Mouse (Mus musculus) brain, adult 10 weeks (tissue): ENCODE data around the gene Ldlr. TPM values are rescaled to one million over a fixed set of nuclear protein-coding genes. Genes with fewer than 3 reads are reported as not detected.

ENCODE experiments used
- polyA plus RNA-seq: library from polyadenylated mRNA; stranded (reverse); fragments of 350-450 nt; fragmentation: Illumina TruSeq; extraction: RNeasy Lipid Tissue Mini Kit (QIAGEN cat#74804); gene quantifications from one replicate; pipeline ENCODE4 v1.2.3, GENCODE M21; 2015; ENCODE audit warnings: low read depth, low replicate concordance

Ldlr gene
- 12.1 TPM for polyA plus RNA-seq

GRCm38 (mm10) chr9:21723377-21724146, at the start of gene Ldlr:
Ldlr (plus strand) TSS chr9:21723483.

GRCm38 (mm10) chr9:21760155-21761088, 37.1 kb downstream of the Ldlr start, which contains the start of gene Spc24:
Spc24 (minus strand) TSS chr9:21760303.

GRCm38 (mm10) chr9:21798345-21799009, 75.2 kb downstream of the Ldlr start, which contains the start of gene Kank2:
Kank2 (minus strand) TSS chr9:21798744.

Other genes with a start within 250 kb of the Ldlr start
- gene Tmed1, start 213.2 kb upstream of the Ldlr start, polyA plus RNA-seq, result 22.1 TPM
- 0.88 TPM for gene AB124611, start 197.3 kb upstream of the Ldlr start, polyA plus RNA-seq
- 48.7 TPM for gene Carm1, start 176.6 kb upstream of the Ldlr start, polyA plus RNA-seq
- gene Timm29, start 130.8 kb upstream of the Ldlr start, polyA plus RNA-seq, result 49.5 TPM
- gene Yipf2, start 130.7 kb upstream of the Ldlr start, polyA plus RNA-seq, result 24.2 TPM
- 58.5 TPM for gene Smarca4, start 107.3 kb upstream of the Ldlr start, polyA plus RNA-seq
- gene Spc24, start 36.8 kb downstream of the Ldlr start, polyA plus RNA-seq, result 3.1 TPM
- gene Kank2, start 75.3 kb downstream of the Ldlr start, polyA plus RNA-seq, result 6.3 TPM
- not detected for gene Angptl8, start 112.0 kb downstream of the Ldlr start, polyA plus RNA-seq
- gene Dock6, start 129.2 kb downstream of the Ldlr start, polyA plus RNA-seq, result 14.2 TPM
- 6.5 TPM for gene Rab3d, start 194.7 kb downstream of the Ldlr start, polyA plus RNA-seq
- 17.4 TPM for gene Ccdc159, start 204.0 kb downstream of the Ldlr start, polyA plus RNA-seq
- 55.2 TPM for gene Tmem205, start 204.1 kb downstream of the Ldlr start, polyA plus RNA-seq
- gene Plppr2, start 213.6 kb downstream of the Ldlr start, polyA plus RNA-seq, result 109 TPM
- gene Swsap1, start 232.3 kb downstream of the Ldlr start, polyA plus RNA-seq, result 17.0 TPM
- 11.1 TPM for gene Epor, start 240.0 kb downstream of the Ldlr start, polyA plus RNA-seq